Mouse (Mus musculus) heart, embryonic 16.5 days (tissue): ENCODE results near the gene Tdrd3. TPM values are rescaled to one million over a fixed set of nuclear protein-coding genes. Genes with fewer than 3 reads are reported as not detected.

Experiments
- ATAC-seq: fragments of 200-750 bp; cut with Nextera tagmentation; replicated peaks from 2 replicates; pipeline ENCODE4 v1.8.0; 2017; ENCODE audit warnings: moderate number of reproducible peaks; ENCODE audit not compliant: insufficient read depth, low FRiP score; ENCODE audit errors: extremely low read depth
- H3K27ac ChIP-seq: fragments of 300-500 bp; sonication (generic); 2 replicates; pipeline ENCODE4 v1.5.1; 2014; ENCODE audit warnings: mild to moderate bottlenecking, low read length, control low read depth, moderate library complexity
- H3K27me3 ChIP-seq: fragments of 300-500 bp; sonication (generic); 2 replicates; pipeline ENCODE4 v1.6.1; 2014; ENCODE audit warnings: low read length, mixed read lengths; ENCODE audit not compliant: control insufficient read depth, insufficient read depth
- H3K36me3 ChIP-seq: fragments of 300-500 bp; sonication (generic); 2 replicates; pipeline ENCODE4 v1.6.1; 2014; ENCODE audit not compliant: control insufficient read depth, insufficient read depth
- H3K4me1 ChIP-seq: fragments of 300-500 bp; sonication (generic); 2 replicates; pipeline ENCODE4 v1.6.1; 2014; ENCODE audit warnings: low read length, mixed read lengths; ENCODE audit not compliant: control insufficient read depth, insufficient read depth
- H3K4me2 ChIP-seq: fragments of 300-500 bp; sonication (generic); 2 replicates; pipeline ENCODE4 v1.6.1; 2014; ENCODE audit warnings: low read depth, mild to moderate bottlenecking, control low read depth, low read length
- H3K4me3 ChIP-seq: fragments of 300-500 bp; sonication (generic); 2 replicates; pipeline ENCODE4 v1.5.1; 2014; ENCODE audit warnings: mild to moderate bottlenecking, control low read depth, low read length
- H3K9ac ChIP-seq: fragments of 300-500 bp; sonication (generic); 2 replicates; pipeline ENCODE4 v1.6.1; 2014; ENCODE audit warnings: low read length, control low read depth
- H3K9me3 ChIP-seq: fragments of 300-500 bp; sonication (generic); replicated peaks from 2 replicates; pipeline ENCODE4 v1.6.1; 2016; ENCODE audit warnings: low read length; ENCODE audit not compliant: control insufficient read depth
- WGBS: fragments of 180-500 bp; shearing (Covaris S2); extraction: QIAGEN DNeasy Blood & Tissue Kit; methylation state at CpG from one replicate; pipeline ENCODE4 v1.1.7; 2014; 5-methylcytosine and 5-hydroxymethylcytosine counted together
- polyA plus RNA-seq: library from polyadenylated mRNA; unstranded; fragments of >200 nt; fragmentation: Nextera tagmentation; extraction: Ambion mirVana; gene quantifications from 2 replicates; pipeline ENCODE4 v1.2.1, GENCODE M21; 2015

Tdrd3 gene
- polyA plus RNA-seq, 1 experiment from 2014 or later = 19.3 TPM

- H3K4me1 ChIP-seq = peaks cover 10% of the 10 kb centered on the region
- H3K27me3 ChIP-seq = no peaks in the 10 kb centered on the region; the same call in 1 of the 2 replicates
- peak overlapping the region; percentile 51 for H3K4me3 ChIP-seq
- no peak overlapping the region for H3K9ac ChIP-seq
- no peaks in the 10 kb centered on the region for H3K36me3 ChIP-seq
- peak overlapping the region; percentile 86 for H3K4me2 ChIP-seq
- H3K27ac ChIP-seq = no peak overlapping the region
- no peaks in the 10 kb centered on the region for H3K9me3 ChIP-seq
- peak; percentile 70 for ATAC-seq
- 12% methylated on average over 15 of the region's 15 CpGs for WGBS
Measured at GRCm38 (mm10) chr14:87568447-87568908, 152.0 kb downstream of the Tdrd3 start.

GRCm38 (mm10) chr14:87569471-87569870 is 153.0 kb downstream of the Tdrd3 start:
- 81% methylated on average over 2 of the region's 2 CpGs for WGBS
- H3K4me2 ChIP-seq = no peak overlapping the region
- no peak overlapping the region for H3K4me3 ChIP-seq
- no peak for ATAC-seq
- no peak overlapping the region for H3K9ac ChIP-seq
- H3K36me3 ChIP-seq = no peaks in the 10 kb centered on the region
- H3K9me3 ChIP-seq = no peaks in the 10 kb centered on the region
- no peaks in the 10 kb centered on the region for H3K27me3 ChIP-seq
- H3K27ac ChIP-seq = no peak overlapping the region
- peaks cover 10% of the 10 kb centered on the region for H3K4me1 ChIP-seq

DNA sequence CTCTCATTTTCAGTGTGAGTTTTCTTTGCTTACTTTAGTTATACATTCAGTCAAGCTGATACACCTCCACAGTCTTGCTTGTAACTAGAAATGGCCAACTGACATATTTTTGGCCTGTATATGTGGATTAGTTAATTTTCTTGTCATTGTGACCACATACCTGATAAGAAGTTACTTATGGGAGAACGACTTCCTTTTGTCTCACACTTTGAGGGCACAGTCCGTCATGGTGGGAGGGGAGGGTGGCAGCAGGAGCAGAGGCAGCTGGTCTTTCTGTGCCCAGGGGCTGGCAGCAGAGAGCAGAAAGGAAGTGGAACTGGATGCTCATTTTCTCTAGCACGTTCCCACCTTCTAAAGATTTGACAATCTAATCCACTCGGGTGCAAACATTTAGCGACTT is 156.0 kb downstream of the Tdrd3 start:
- ATAC-seq = no peak
- Histone ChIP-seq H3K36me3 (no peaks in the 10 kb centered on the region), H3K4me3 (no peak overlapping the region), H3K9ac (no peak overlapping the region), H3K4me1 (peaks cover 10% of the 10 kb centered on the region), H3K9me3 (no peaks in the 10 kb centered on the region; the same call in 1 of the 2 replicates), H3K27me3 (no peaks in the 10 kb centered on the region), H3K4me2 (no peak overlapping the region), H3K27ac (no peak overlapping the region)
- WGBS = 36% methylated on average over 5 of the region's 5 CpGs

- H3K9ac ChIP-seq = no peak overlapping the region
- no peak overlapping the region for H3K4me3 ChIP-seq
- WGBS = 76% methylated on average over 3 of the region's 3 CpGs
- no peaks in the 10 kb centered on the region for H3K36me3 ChIP-seq
- H3K4me2 ChIP-seq = no peak overlapping the region
- no peak overlapping the region for H3K27ac ChIP-seq
- ATAC-seq = no peak
- H3K9me3 ChIP-seq = no peaks in the 10 kb centered on the region
- no peaks in the 10 kb centered on the region for H3K4me1 ChIP-seq
- H3K27me3 ChIP-seq = no peaks in the 10 kb centered on the region
Measured at GRCm38 (mm10) chr14:87582610-87583009, 166.2 kb downstream of the Tdrd3 start.
